Mouse (Mus musculus) CH12.LX (cell line): Measurements from ENCODE around the gene Ccser1. TPM values are rescaled to one million over a fixed set of nuclear protein-coding genes. Genes with fewer than 3 reads are reported as not detected.

Experiments used
- DNase-seq: peaks from one replicate; pipeline ENCODE4 v3.0.0-alpha.2; 2013; ENCODE audit errors: extremely low read depth
- H3K27ac ChIP-seq: 2 replicates; pipeline ENCODE4 v1.5.1; 2012; ENCODE audit warnings: low read depth, mild to moderate bottlenecking, control low read depth, moderate library complexity; ENCODE audit not compliant: insufficient read depth
- H3K27me3 ChIP-seq: replicated peaks from 2 replicates; pipeline ENCODE3; 2012; ENCODE audit warnings: inconsistent platforms
- H3K36me3 ChIP-seq, 2 experiments: replicated peaks in 1 of 2; 2 replicates each; pipeline versions ENCODE3 to v1.6.1; 2012; ENCODE audit warnings: inconsistent platforms in 1 of 2, low read length in 1 of 2, mild to moderate bottlenecking in 1 of 2, mixed read lengths in 1 of 2, moderate library complexity in 1 of 2; ENCODE audit not compliant: control insufficient read depth in 1 of 2, insufficient read depth in 1 of 2
- H3K4me1 ChIP-seq, 2 experiments: 2 replicates each; pipeline ENCODE4 v1.6.1; 2012; ENCODE audit warnings: inconsistent platforms in 1 of 2, moderate library complexity in 1 of 2; ENCODE audit not compliant: insufficient read depth in 2 of 2, control insufficient read depth in 1 of 2
- H3K4me2 ChIP-seq: 2 replicates; pipeline ENCODE4 v1.6.1; 2012; ENCODE audit warnings: low read depth, mild to moderate bottlenecking, control low read depth; ENCODE audit not compliant: poor library complexity, insufficient read depth, severe bottlenecking
- H3K4me3 ChIP-seq, 3 experiments: fragments of 150-350 bp in 1 of 3; sonication (generic) in 1 of 3; replicated peaks in 1 of 3; 2 replicates each; pipeline versions ENCODE3 to v1.5.1; 2011 to 2012; ENCODE audit warnings: low read depth in 2 of 3, low read length in 2 of 3, mild to moderate bottlenecking in 2 of 3, moderate library complexity in 2 of 3, control low read depth in 1 of 3, improper control_type of control experiment in 1 of 3, inconsistent platforms in 1 of 3, mixed read lengths in 1 of 3; ENCODE audit not compliant: poor library complexity in 1 of 3
- H3K79me2 ChIP-seq: replicated peaks from 2 replicates; pipeline ENCODE4 v1.6.1; 2012; ENCODE audit warnings: mild to moderate bottlenecking, moderate library complexity; ENCODE audit not compliant: control insufficient read depth, poor library complexity, insufficient read depth, severe bottlenecking; ENCODE audit errors: extremely low read depth
- H3K9ac ChIP-seq: 2 replicates; pipeline ENCODE4 v1.6.1; 2012; ENCODE audit warnings: low read depth, mild to moderate bottlenecking, control low read depth, moderate library complexity; ENCODE audit not compliant: insufficient read depth
- H3K9me3 ChIP-seq: replicated peaks from 2 replicates; pipeline ENCODE3; 2012; ENCODE audit warnings: low read length, inconsistent platforms, mixed read lengths
- CHD1 ChIP-seq: IDR thresholded peaks from 2 replicates; pipeline ENCODE4 v1.6.1; 2012; ENCODE audit warnings: low read depth, low read length, improper control_type of control experiment, inconsistent platforms
- CHD2 ChIP-seq: IDR thresholded peaks from 2 replicates; pipeline ENCODE4 v1.6.1; 2011; ENCODE audit warnings: low read length, improper control_type of control experiment
- CTCF ChIP-seq, 2 experiments: IDR thresholded peaks in 1 of 2; conservative IDR thresholded peaks in 1 of 2; 2 replicates each; pipeline ENCODE4 v1.5.1; 2011 to 2012; ENCODE audit warnings: low read depth in 2 of 2, low read length in 2 of 2, improper control_type of control experiment in 1 of 2, inconsistent platforms in 1 of 2, mild to moderate bottlenecking in 1 of 2, moderate library complexity in 1 of 2
- E2F4 ChIP-seq: IDR thresholded peaks from 2 replicates; pipeline ENCODE4 v1.6.1; 2011; ENCODE audit warnings: low read depth, low read length, improper control_type of control experiment; ENCODE audit not compliant: insufficient replicate concordance
- EP300 ChIP-seq: IDR thresholded peaks from 2 replicates; pipeline ENCODE4 v1.6.1; 2011; ENCODE audit warnings: low read length, improper control_type of control experiment
- HCFC1 ChIP-seq: IDR thresholded peaks from 2 replicates; pipeline ENCODE4 v1.6.1; 2012; ENCODE audit warnings: low read depth, mild to moderate bottlenecking, inconsistent platforms, low read length, improper control_type of control experiment
- JUN ChIP-seq: IDR thresholded peaks from 2 replicates; pipeline ENCODE4 v1.6.1; 2011; ENCODE audit warnings: low read depth, mild to moderate bottlenecking, low read length, improper control_type of control experiment, moderate library complexity; ENCODE audit not compliant: insufficient read depth
- KAT2A ChIP-seq: IDR thresholded peaks from 2 replicates; pipeline ENCODE4 v1.6.1; 2012; ENCODE audit warnings: low read length, improper control_type of control experiment, inconsistent platforms; ENCODE audit not compliant: insufficient replicate concordance
- MAX ChIP-seq: IDR thresholded peaks from 2 replicates; pipeline ENCODE4 v1.6.1; 2011; ENCODE audit warnings: low read length, improper control_type of control experiment
- MAZ ChIP-seq: IDR thresholded peaks from 2 replicates; pipeline ENCODE4 v1.6.1; 2012; ENCODE audit warnings: low read depth, mild to moderate bottlenecking, inconsistent platforms, low read length, improper control_type of control experiment, moderate library complexity
- NRF1 ChIP-seq: IDR thresholded peaks from 2 replicates; pipeline ENCODE4 v1.6.1; 2014; ENCODE audit warnings: low read depth, mild to moderate bottlenecking, inconsistent platforms, low read length, improper control_type of control experiment, moderate library complexity
- PAX5 ChIP-seq: IDR thresholded peaks from 2 replicates; pipeline ENCODE4 v1.6.1; 2012; ENCODE audit warnings: low read length, inconsistent platforms, mixed read lengths
- POLR2A ChIP-seq: IDR thresholded peaks from 2 replicates; pipeline ENCODE4 v1.6.1; 2011; ENCODE audit warnings: low read depth, mild to moderate bottlenecking, improper control_type of control experiment, low read length
- POLR2AphosphoS2 ChIP-seq: IDR thresholded peaks from 2 replicates; pipeline ENCODE4 v1.6.1; 2011; ENCODE audit warnings: low read depth, low read length, improper control_type of control experiment
- RCOR1 ChIP-seq: conservative IDR thresholded peaks from 2 replicates; pipeline ENCODE4 v1.6.1; 2012; ENCODE audit warnings: low read depth, mild to moderate bottlenecking, inconsistent platforms, low read length, improper control_type of control experiment
- SMC3 ChIP-seq: IDR thresholded peaks from 2 replicates; pipeline ENCODE4 v1.6.1; 2011; ENCODE audit warnings: low read depth, low read length, improper control_type of control experiment
- TBP ChIP-seq: conservative IDR thresholded peaks from 2 replicates; pipeline ENCODE4 v1.6.1; 2011; ENCODE audit warnings: low read depth, low read length, improper control_type of control experiment
- UBTF ChIP-seq: IDR thresholded peaks from 2 replicates; pipeline ENCODE4 v1.6.1; 2012; ENCODE audit warnings: low read depth, mild to moderate bottlenecking, inconsistent platforms, low read length, improper control_type of control experiment, moderate library complexity
- USF2 ChIP-seq: conservative IDR thresholded peaks from 2 replicates; pipeline ENCODE4 v1.6.1; 2011; ENCODE audit warnings: low read depth, low read length, improper control_type of control experiment
- ZC3H11A ChIP-seq: IDR thresholded peaks from 2 replicates; pipeline ENCODE4 v1.6.1; 2012; ENCODE audit warnings: low read depth, mild to moderate bottlenecking, inconsistent platforms, low read length, improper control_type of control experiment
- ZKSCAN1 ChIP-seq: IDR thresholded peaks from 2 replicates; pipeline ENCODE4 v1.6.1; 2012; ENCODE audit warnings: low read depth, inconsistent platforms, low read length, improper control_type of control experiment, borderline replicate concordance
- ZMIZ1 ChIP-seq: IDR thresholded peaks from 2 replicates; pipeline ENCODE4 v1.6.1; 2012; ENCODE audit warnings: low read depth, mild to moderate bottlenecking, inconsistent platforms, low read length, improper control_type of control experiment
- dilution Hi-C: fragments of 300-500 bp; cut with MboI; formaldehyde crosslinking; loops from 2 replicates; pipeline ENCODE4 v1.14.3; 2020; ENCODE audit warnings: low sequenced_read_pairs; ENCODE audit not compliant: extremely low pct_unique_long_range_greater_than_20kb, extremely low pct_ligation_motif_present
- in situ Hi-C: fragments of 300-500 bp; cut with MboI; formaldehyde crosslinking; loops from 3 replicates; pipeline ENCODE4 v1.14.3; 2019; ENCODE audit warnings: low sequenced_read_pairs, low pct_ligation_motif_present, low pct_unique_long_range_greater_than_20kb, mixed read lengths
- polyA plus RNA-seq: library from polyadenylated mRNA; unstranded; fragments of >175 nt; gene quantifications from 2 replicates; pipeline ENCODE4 v1.2.1, GENCODE M21; 2012; ENCODE audit warnings: low read depth; ENCODE audit not compliant: insufficient read length
- total RNA-seq, 2 experiments: library from RNA; depleted of rRNA; stranded (reverse); fragments of 300-350 nt in 1 of 2; fragments of >200 nt in 1 of 2; gene quantifications; 2 replicates each; pipeline ENCODE4 v1.2.3; 2012 to 2014

The Ccser1 gene
- total and polyA plus RNA-seq, 3 experiments: not detected

DNA sequence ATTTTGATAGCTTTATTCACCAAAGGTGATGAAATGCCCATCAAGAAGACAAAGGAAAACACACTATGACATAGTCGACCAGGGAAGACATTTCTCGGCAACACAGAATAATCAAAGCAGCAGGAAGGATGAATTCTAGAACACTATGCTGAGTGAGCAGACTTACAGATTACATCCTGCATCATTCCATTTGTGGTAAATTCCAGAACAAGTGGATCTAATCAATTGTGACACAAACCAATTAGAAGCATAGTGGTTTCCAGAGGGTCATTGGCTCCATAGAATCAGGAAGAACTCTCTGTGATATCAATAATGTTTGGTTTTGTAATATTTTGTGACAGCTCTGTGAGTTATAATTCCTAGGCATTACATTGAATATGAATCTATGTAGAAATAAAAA lies 875.2 kb downstream of the Ccser1 start:
- no peak overlapping the region for H3K4me2 ChIP-seq
- in situ Hi-C loops: no loop called here
- dilution Hi-C loops: no loop called here

GRCm38 (mm10) chr6:62066363-62067023 lies 886.4 kb downstream of the Ccser1 start:
- Histone ChIP-seq H3K9ac (no peak overlapping the region), H3K4me3 (no peak overlapping the region), H3K4me1 (no peaks in the 10 kb centered on the region), H3K79me2 (no peaks in the 10 kb centered on the region), H3K27me3 (no peaks in the 10 kb centered on the region), H3K27ac (no peak overlapping the region), H3K9me3 (peaks cover 7% of the 10 kb centered on the region), H3K36me3 (no peaks in the 10 kb centered on the region), H3K4me2 (no peak overlapping the region)
- DNase-seq: no peak
- TF ChIP-seq POLR2AphosphoS2 (no peak), HCFC1 (no peak), PAX5 (no peak), ZC3H11A (no peak), POLR2A (no peak), UBTF (no peak), CHD2 (no peak), MAZ (no peak)
- in situ Hi-C loops: no loop called here
- dilution Hi-C loops: no loop called here

More for the DNA sequence above, 875.2 kb downstream of the Ccser1 start:
- no peaks in the 10 kb centered on the region for H3K79me2 ChIP-seq
- H3K9me3 ChIP-seq: peaks cover 8% of the 10 kb centered on the region
- no peaks in the 10 kb centered on the region for H3K36me3 ChIP-seq
- DNase-seq: no peak
- no peak overlapping the region for H3K27ac ChIP-seq
- no peaks in the 10 kb centered on the region for H3K27me3 ChIP-seq
- H3K4me1 ChIP-seq: no peaks in the 10 kb centered on the region
- TF ChIP-seq TBP (no peak), EP300 (no peak), ZMIZ1 (no peak), MAX (no peak), NRF1 (no peak), CTCF (conservative IDR thresholded peaks at IDR 0.05 in 1 of 2, IDR thresholded peaks at IDR 0.05 in 1 of 2; ENCODE audit: low read depth in 2 of 2, low read length in 2 of 2) (no peak), KAT2A (no peak)
- TF ChIP-seq, all 38 proteins: peak for 0
- Histone ChIP-seq H3K9ac (no peak overlapping the region), H3K4me3 (no peak overlapping the region)

GRCm38 (mm10) chr6:62067024-62067380 lies 886.9 kb downstream of the Ccser1 start:
- H3K36me3 ChIP-seq: no peaks in the 10 kb centered on the region
- no peaks in the 10 kb centered on the region for H3K4me1 ChIP-seq
- no peaks in the 10 kb centered on the region for H3K79me2 ChIP-seq
- no peak overlapping the region for H3K27ac ChIP-seq
- peaks cover 7% of the 10 kb centered on the region for H3K9me3 ChIP-seq
- no peak for TF ChIP-seq ZC3H11A
- TF ChIP-seq SMC3: no peak
- TF ChIP-seq JUN: no peak
- no peak for TF ChIP-seq USF2
- no peak for TF ChIP-seq RCOR1
- TF ChIP-seq POLR2AphosphoS2: no peak
- TF ChIP-seq ZKSCAN1: no peak
- no peak for TF ChIP-seq CHD1
- TF ChIP-seq HCFC1: no peak
- TF ChIP-seq MAX: no peak
- TF ChIP-seq E2F4: no peak
- no peak for TF ChIP-seq EP300
- no peak for DNase-seq
- dilution Hi-C loops: no loop called here
- H3K4me2 ChIP-seq: no peak overlapping the region
- H3K4me3 ChIP-seq: no peak overlapping the region
- no peaks in the 10 kb centered on the region for H3K27me3 ChIP-seq
- H3K9ac ChIP-seq: no peak overlapping the region
- in situ Hi-C loops: no loop called here
